Mouse (Mus musculus) bone marrow, adult 2 months (tissue): ENCODE measurements around the gene Sertad1.

Source experiments
- CTCF ChIP-seq: fragments of 200-500 bp; IDR thresholded peaks from 2 replicates; pipeline ENCODE4 v1.5.1; 2011; ENCODE audit warnings: low read length, control low read depth; ENCODE audit not compliant: control insufficient read depth, insufficient read depth
- POLR2A ChIP-seq: fragments of 200-500 bp; IDR thresholded peaks from 2 replicates; pipeline ENCODE4 v1.6.1; 2011; ENCODE audit warnings: low read depth, mild to moderate bottlenecking, control low read depth, low read length, borderline replicate concordance; ENCODE audit not compliant: control insufficient read depth

DNA sequence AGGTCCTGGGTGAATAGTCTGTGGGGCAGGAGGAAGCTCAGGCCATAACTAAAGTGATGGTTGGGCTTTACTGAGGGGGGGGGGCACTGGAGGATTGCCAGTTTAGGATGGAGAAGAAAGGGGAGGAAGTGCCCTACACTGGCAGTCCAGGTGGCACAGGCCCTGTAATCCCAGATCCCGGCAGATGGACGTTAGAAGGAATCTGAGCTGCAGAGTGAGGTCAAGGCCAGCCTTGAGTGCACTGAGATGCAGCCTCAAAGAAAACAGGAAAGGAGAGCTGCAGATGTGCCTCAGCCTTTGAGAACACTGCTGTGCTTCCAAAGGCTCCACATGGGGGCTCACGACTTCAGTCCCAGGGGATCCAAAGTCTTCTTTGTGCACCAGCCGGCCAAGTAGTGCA lies 19.1 kb upstream of the Sertad1 start:
- TF ChIP-seq CTCF = no peak
- no peak for TF ChIP-seq POLR2A
